Mouse (Mus musculus) small intestine, adult 10 weeks (tissue): ENCODE results near the gene Ube2n. TPM values are rescaled to one million over a fixed set of nuclear protein-coding genes. Genes with fewer than 3 reads are reported as not detected.

Source experiments
- polyA plus RNA-seq: library from polyadenylated mRNA; stranded (reverse); fragments of 350-450 nt; fragmentation: Illumina TruSeq; extraction: RNeasy Lipid Tissue Mini Kit (QIAGEN cat#74804); gene quantifications from one replicate; pipeline ENCODE4 v1.2.3, GENCODE M21; 2014; ENCODE audit warnings: low replicate concordance

Ube2n gene
- 556 TPM for polyA plus RNA-seq

GRCm38 (mm10) chr10:95514656-95515292 lies at the start of gene Ube2n:
Gene Ube2n (plus strand): TSS chr10:95515145.

GRCm38 (mm10) chr10:95501463-95502081 lies 13.4 kb upstream of the Ube2n start, which contains the start of gene Mrpl42:
Gene Mrpl42 (minus strand): TSS chr10:95501940.

GRCm38 (mm10) chr10:95563851-95564845 lies 49.2 kb downstream of the Ube2n start, which contains the start of gene Nudt4:
Gene Nudt4 (minus strand): TSS chr10:95564146.

Other genes with a start within 250 kb of the Ube2n start
- gene Cradd, start 191.0 kb upstream of the Ube2n start, polyA plus RNA-seq = 3.7 TPM
- gene Socs2, start 98.0 kb upstream of the Ube2n start, polyA plus RNA-seq = 126 TPM
- gene Mrpl42, start 13.2 kb upstream of the Ube2n start, polyA plus RNA-seq = 185 TPM
- 411 TPM for gene Nudt4, start 49.0 kb downstream of the Ube2n start, polyA plus RNA-seq
- not detected for gene Anapc15-ps, start 158.3 kb downstream of the Ube2n start, polyA plus RNA-seq